Mouse (Mus musculus) midbrain, embryonic 12.5 days (tissue): ENCODE measurements at regions not wholly inside any gene's neighbourhood (a gene's known extent, or its start where the extent isn't known, plus 50 kb on each side); places are given as distances from the start of the nearest gene placed in this dataset.

Experiments used
- ATAC-seq: fragments of 200-750 bp; cut with Nextera tagmentation; 2 replicates; pipeline ENCODE4 v1.8.0; 2017; ENCODE audit warnings: low read depth, moderate TSS enrichment, moderate library complexity; ENCODE audit not compliant: low FRiP score
- H3K27ac ChIP-seq: fragments of 300-500 bp; sonication (generic); replicated peaks from 2 replicates; pipeline ENCODE4 v1.5.1; 2016; ENCODE audit warnings: mild to moderate bottlenecking
- H3K27me3 ChIP-seq: fragments of 300-500 bp; sonication (generic); 2 replicates; pipeline ENCODE4 v1.6.1; 2016; ENCODE audit warnings: mild to moderate bottlenecking
- H3K36me3 ChIP-seq: fragments of 300-500 bp; sonication (generic); 2 replicates; pipeline ENCODE4 v1.6.1; 2016
- H3K4me1 ChIP-seq: fragments of 300-500 bp; sonication (generic); 2 replicates; pipeline ENCODE4 v1.6.1; 2016
- H3K4me2 ChIP-seq: fragments of 300-500 bp; sonication (generic); replicated peaks from 2 replicates; pipeline ENCODE4 v1.6.1; 2016; ENCODE audit warnings: mild to moderate bottlenecking, moderate library complexity
- H3K4me3 ChIP-seq: fragments of 300-500 bp; sonication (generic); 2 replicates; pipeline ENCODE4 v1.5.1; 2016; ENCODE audit warnings: mild to moderate bottlenecking
- H3K9ac ChIP-seq: fragments of 300-500 bp; sonication (generic); replicated peaks from 2 replicates; pipeline ENCODE4 v1.6.1; 2016; ENCODE audit warnings: mild to moderate bottlenecking, moderate library complexity
- H3K9me3 ChIP-seq: fragments of 300-500 bp; sonication (generic); 2 replicates; pipeline ENCODE4 v1.6.1; 2016; ENCODE audit warnings: mild to moderate bottlenecking
- WGBS: fragments of 180-500 bp; shearing (Covaris S2); methylation state at CpG from one replicate; pipeline ENCODE4 v1.1.7; 2016; 5-methylcytosine and 5-hydroxymethylcytosine counted together

GRCm38 (mm10) chr8:6279903-6280302 is 1174.8 kb upstream of the Slc10a2 start:
- no peak overlapping the region for H3K4me3 ChIP-seq
- H3K9ac ChIP-seq = no peak overlapping the region
- H3K36me3 ChIP-seq = no peaks in the 10 kb centered on the region
- H3K9me3 ChIP-seq = no peaks in the 10 kb centered on the region
- H3K4me2 ChIP-seq = no peak overlapping the region
- no peak for ATAC-seq
- no peaks in the 10 kb centered on the region for H3K27me3 ChIP-seq
- no peaks in the 10 kb centered on the region for H3K4me1 ChIP-seq
- H3K27ac ChIP-seq = no peak overlapping the region
- WGBS = 85% methylated on average over 1 of the region's 1 CpGs
